Mouse (Mus musculus): ENCODE measurements at regions not wholly inside any gene's neighbourhood (a gene's known extent, or its start where the extent isn't known, plus 50 kb on each side); places are given as distances from the start of the nearest gene placed in this dataset.

GRCm38 (mm10) chr4:153616938-153617337 lies 134.3 kb upstream of the Ajap1 start:
- TF ChIP-seq MAFK (IDR thresholded peaks at IDR 0.05; ENCODE audit: insufficient read depth, low read depth, low read length): no peak
- TF ChIP-seq ZC3H11A (IDR thresholded peaks at IDR 0.05; ENCODE audit: borderline replicate concordance, low read depth, low read length): no peak
- TF ChIP-seq HCFC1 (IDR thresholded peaks at IDR 0.05; ENCODE audit: borderline replicate concordance, insufficient read depth, low read length): no peak
- TF ChIP-seq CHD2 (IDR thresholded peaks at IDR 0.05; ENCODE audit: low read depth, low read length): no peak
- TF ChIP-seq ZNF384 (IDR thresholded peaks at IDR 0.05; ENCODE audit: low read depth, low read length): no peak
